Mouse (Mus musculus) MEL (cell line): ENCODE results near the gene Klc1. TPM values are rescaled to one million over a fixed set of nuclear protein-coding genes. Genes with fewer than 3 reads are reported as not detected.

ENCODE experiments used
- DNase-seq: peaks from one replicate; pipeline ENCODE4 v3.0.0; 2011; ENCODE audit warnings: low read depth, low spot score
- H3K27ac ChIP-seq: 2 replicates; pipeline ENCODE4 v1.5.1; 2012; ENCODE audit warnings: low read depth, mild to moderate bottlenecking, control low read depth, low read length, moderate library complexity; ENCODE audit not compliant: control insufficient read depth
- H3K27me3 ChIP-seq, 2 experiments: fragments of 150-350 bp in 1 of 2; sonication (generic) in 1 of 2; 2 replicates each; pipeline ENCODE4 v1.6.1; 2012; ENCODE audit warnings: low read length in 2 of 2, mild to moderate bottlenecking in 2 of 2, improper control_type of control experiment in 1 of 2, moderate library complexity in 1 of 2; ENCODE audit not compliant: insufficient read depth in 2 of 2, control insufficient read depth in 1 of 2
- H3K36me3 ChIP-seq, 2 experiments: 2 replicates each; pipeline ENCODE4 v1.6.1; 2012 to 2014; ENCODE audit warnings: low read length in 2 of 2, improper control_type of control experiment in 1 of 2, inconsistent platforms in 1 of 2, mild to moderate bottlenecking in 1 of 2; ENCODE audit not compliant: insufficient read depth in 2 of 2, control insufficient read depth in 1 of 2
- H3K4me1 ChIP-seq, 2 experiments: fragments of 150-350 bp in 1 of 2; sonication (generic) in 1 of 2; 2 replicates each; pipeline ENCODE4 v1.6.1; 2012; ENCODE audit warnings: low read length in 2 of 2, improper control_type of control experiment in 1 of 2, mild to moderate bottlenecking in 1 of 2; ENCODE audit not compliant: insufficient read depth in 2 of 2, control insufficient read depth in 1 of 2
- H3K4me3 ChIP-seq, 2 experiments: fragments of 150-350 bp in 1 of 2; sonication (generic) in 1 of 2; 2 replicates each; pipeline ENCODE4 v1.5.1; 2012; ENCODE audit warnings: low read depth in 2 of 2, low read length in 2 of 2, mild to moderate bottlenecking in 2 of 2, moderate library complexity in 2 of 2, control low read depth in 1 of 2, improper control_type of control experiment in 1 of 2; ENCODE audit not compliant: control insufficient read depth in 1 of 2, insufficient read depth in 1 of 2
- H3K79me2 ChIP-seq: 2 replicates; pipeline ENCODE4 v1.6.1; 2012; ENCODE audit warnings: mild to moderate bottlenecking, low read length, moderate library complexity; ENCODE audit not compliant: control insufficient read depth, poor library complexity, insufficient read depth
- H3K9ac ChIP-seq: 2 replicates; pipeline ENCODE4 v1.6.1; 2012; ENCODE audit warnings: low read depth, mild to moderate bottlenecking, control low read depth, low read length, moderate library complexity; ENCODE audit not compliant: control insufficient read depth, poor library complexity, severe bottlenecking
- H3K9me3 ChIP-seq: fragments of 150-350 bp; sonication (generic); replicated peaks from 2 replicates; pipeline ENCODE4 v1.6.1; 2012; ENCODE audit warnings: mild to moderate bottlenecking, low read length, improper control_type of control experiment, moderate library complexity; ENCODE audit not compliant: insufficient read depth
- BHLHE40 ChIP-seq: IDR thresholded peaks from 2 replicates; pipeline ENCODE4 v1.6.1; 2012; ENCODE audit warnings: low read depth, mild to moderate bottlenecking, inconsistent platforms, low read length, improper control_type of control experiment, borderline replicate concordance
- CHD1 ChIP-seq: IDR thresholded peaks from 2 replicates; pipeline ENCODE4 v1.6.1; 2012; ENCODE audit warnings: low read depth, mild to moderate bottlenecking, inconsistent platforms, low read length, improper control_type of control experiment
- CHD2 ChIP-seq: IDR thresholded peaks from 2 replicates; pipeline ENCODE4 v1.6.1; 2011; ENCODE audit warnings: low read length, improper control_type of control experiment
- E2F4 ChIP-seq: IDR thresholded peaks from 2 replicates; pipeline ENCODE4 v1.6.1; 2011; ENCODE audit warnings: low read depth, low read length, improper control_type of control experiment, borderline replicate concordance
- EP300 ChIP-seq, 2 experiments: IDR thresholded peaks; 2 replicates each; pipeline ENCODE4 v1.6.1; 2011; ENCODE audit warnings: improper control_type of control experiment in 2 of 2, low read length in 2 of 2, low read depth in 1 of 2, mild to moderate bottlenecking in 1 of 2
- ETS1 ChIP-seq: IDR thresholded peaks from 2 replicates; pipeline ENCODE4 v1.6.1; 2012; ENCODE audit warnings: low read depth, mild to moderate bottlenecking, inconsistent platforms, low read length, improper control_type of control experiment, moderate library complexity
- GABPA ChIP-seq: IDR thresholded peaks from 2 replicates; pipeline ENCODE4 v1.6.1; 2012; ENCODE audit warnings: low read depth, mild to moderate bottlenecking, inconsistent platforms, low read length, improper control_type of control experiment, moderate library complexity
- GATA1 ChIP-seq: IDR thresholded peaks from 2 replicates; pipeline ENCODE4 v1.6.1; 2011; ENCODE audit warnings: low read depth, low read length, improper control_type of control experiment
- JUND ChIP-seq: IDR thresholded peaks from 2 replicates; pipeline ENCODE4 v1.6.1; 2011; ENCODE audit warnings: low read depth, mild to moderate bottlenecking, improper control_type of control experiment, low read length
- KAT2A ChIP-seq: conservative IDR thresholded peaks from 2 replicates; pipeline ENCODE4 v1.6.1; 2012; ENCODE audit warnings: low read depth, low read length, improper control_type of control experiment, inconsistent platforms
- MAFK ChIP-seq: IDR thresholded peaks from 2 replicates; pipeline ENCODE4 v1.6.1; 2011; ENCODE audit warnings: low read depth, mild to moderate bottlenecking, low read length, improper control_type of control experiment, borderline replicate concordance
- MAX ChIP-seq: IDR thresholded peaks from 2 replicates; pipeline ENCODE4 v1.6.1; 2011; ENCODE audit warnings: low read length, improper control_type of control experiment
- MAZ ChIP-seq: IDR thresholded peaks from 2 replicates; pipeline ENCODE4 v1.6.1; 2012; ENCODE audit warnings: low read depth, mild to moderate bottlenecking, inconsistent platforms, low read length, improper control_type of control experiment
- MEF2A ChIP-seq: IDR thresholded peaks from 2 replicates; pipeline ENCODE4 v1.6.1; 2014; ENCODE audit warnings: low read depth, mild to moderate bottlenecking, inconsistent platforms, low read length, improper control_type of control experiment; ENCODE audit not compliant: poor library complexity, insufficient replicate concordance, severe bottlenecking; ENCODE audit errors: extremely low read depth
- MXI1 ChIP-seq: IDR thresholded peaks from 2 replicates; pipeline ENCODE4 v1.6.1; 2011; ENCODE audit warnings: mild to moderate bottlenecking, low read depth, low read length, improper control_type of control experiment
- MYB ChIP-seq: IDR thresholded peaks from 2 replicates; pipeline ENCODE4 v1.6.1; 2011; ENCODE audit warnings: mild to moderate bottlenecking, low read depth, low read length, improper control_type of control experiment
- NRF1 ChIP-seq: IDR thresholded peaks from 2 replicates; pipeline ENCODE4 v1.6.1; 2014; ENCODE audit warnings: low read depth, mild to moderate bottlenecking, inconsistent platforms, low read length, improper control_type of control experiment, moderate library complexity; ENCODE audit not compliant: poor library complexity, insufficient read depth, severe bottlenecking
- POLR2A ChIP-seq, 2 experiments: IDR thresholded peaks; 2 replicates each; pipeline ENCODE4 v1.6.1; 2011 to 2012; ENCODE audit warnings: low read length in 2 of 2, mild to moderate bottlenecking in 2 of 2, control low read depth in 1 of 2, improper control_type of control experiment in 1 of 2, low read depth in 1 of 2, moderate library complexity in 1 of 2; ENCODE audit not compliant: control insufficient read depth in 1 of 2, insufficient read depth in 1 of 2, poor library complexity in 1 of 2
- POLR2AphosphoS2 ChIP-seq: IDR thresholded peaks from 2 replicates; pipeline ENCODE4 v1.6.1; 2011; ENCODE audit warnings: low read length, improper control_type of control experiment
- POLR2AphosphoS5 ChIP-seq: IDR thresholded peaks from 2 replicates; pipeline ENCODE4 v1.6.1; 2012; ENCODE audit warnings: low read depth, borderline replicate concordance, mild to moderate bottlenecking, inconsistent platforms, low read length, moderate library complexity, mixed read lengths
- RCOR1 ChIP-seq: IDR thresholded peaks from 2 replicates; pipeline ENCODE4 v1.6.1; 2012; ENCODE audit warnings: low read depth, mild to moderate bottlenecking, inconsistent platforms, low read length, improper control_type of control experiment
- SIN3A ChIP-seq: IDR thresholded peaks from 2 replicates; pipeline ENCODE4 v1.6.1; 2012; ENCODE audit warnings: low read length, improper control_type of control experiment, inconsistent platforms
- SMC3 ChIP-seq: IDR thresholded peaks from 2 replicates; pipeline ENCODE4 v1.6.1; 2011; ENCODE audit warnings: low read depth, low read length, improper control_type of control experiment
- TAL1 ChIP-seq: IDR thresholded peaks from 2 replicates; pipeline ENCODE4 v1.6.1; 2012; ENCODE audit warnings: mild to moderate bottlenecking, inconsistent platforms, low read length, moderate library complexity, mixed read lengths
- TBP ChIP-seq: IDR thresholded peaks from 2 replicates; pipeline ENCODE4 v1.8.0; 2011; ENCODE audit warnings: low read depth, low read length, improper control_type of control experiment
- TCF12 ChIP-seq: IDR thresholded peaks from 2 replicates; pipeline ENCODE4 v1.6.1; 2014; ENCODE audit warnings: low read depth, mild to moderate bottlenecking, inconsistent platforms, low read length, improper control_type of control experiment, moderate library complexity
- UBTF ChIP-seq: IDR thresholded peaks from 2 replicates; pipeline ENCODE4 v1.6.1; 2012; ENCODE audit warnings: low read depth, mild to moderate bottlenecking, inconsistent platforms, low read length, improper control_type of control experiment, moderate library complexity, borderline replicate concordance; ENCODE audit not compliant: insufficient read depth
- ZC3H11A ChIP-seq: IDR thresholded peaks from 2 replicates; pipeline ENCODE4 v1.6.1; 2012; ENCODE audit warnings: low read depth, mild to moderate bottlenecking, inconsistent platforms, low read length, improper control_type of control experiment
- ZMIZ1 ChIP-seq: IDR thresholded peaks from 2 replicates; pipeline ENCODE4 v1.6.1; 2012; ENCODE audit warnings: low read depth, mild to moderate bottlenecking, inconsistent platforms, low read length, improper control_type of control experiment, moderate library complexity
- ZNF384 ChIP-seq: IDR thresholded peaks from 2 replicates; pipeline ENCODE4 v1.6.1; 2012; ENCODE audit warnings: low read depth, mild to moderate bottlenecking, inconsistent platforms, low read length, improper control_type of control experiment
- polyA plus RNA-seq, 2 experiments: library from polyadenylated mRNA; stranded (reverse) in 1 of 2; unstranded in 1 of 2; fragments of >175 nt in 1 of 2; fragments of >200 nt in 1 of 2; gene quantifications; 2 replicates each; pipeline versions ENCODE4 v1.2.1 to v1.2.4; 2012; ENCODE audit warnings: low replicate concordance in 2 of 2, low read depth in 1 of 2; ENCODE audit not compliant: insufficient read length in 2 of 2, insufficient read depth in 1 of 2, missing spikeins in 1 of 2
- total RNA-seq: library from RNA; depleted of rRNA; stranded (reverse); fragments of 300-350 nt; gene quantifications from 2 replicates; pipeline ENCODE4 v1.2.3, GENCODE M21; 2012

Klc1 gene
- total and polyA plus RNA-seq, 3 experiments: 30.7 to 60.4 TPM; not detected in 1

DNA sequence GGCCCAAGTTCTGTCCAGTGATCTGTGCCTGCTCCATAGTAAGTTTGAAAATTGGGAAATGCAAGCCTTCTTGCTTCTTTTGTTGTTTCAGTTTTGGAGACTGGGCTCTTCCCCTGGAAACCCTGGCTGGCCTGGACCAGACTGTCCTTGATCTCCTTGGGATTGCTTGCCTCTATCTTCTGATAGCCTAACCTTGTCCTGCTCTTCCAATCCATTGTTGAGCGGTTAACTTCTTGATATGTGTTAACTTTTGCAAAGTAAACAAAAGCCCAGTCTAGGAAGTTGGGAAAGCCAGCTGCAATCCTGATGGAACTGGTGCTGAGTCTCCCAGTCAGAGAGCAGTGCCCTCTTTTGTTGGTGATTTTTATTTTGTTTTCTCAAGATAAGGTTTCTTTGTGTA lies 30.7 kb upstream of the Klc1 start:
- Histone ChIP-seq H3K9ac (no peak overlapping the region), H3K9me3 (no peaks in the 10 kb centered on the region), H3K27me3 (no peaks in the 10 kb centered on the region), H3K79me2 (no peaks in the 10 kb centered on the region), H3K4me1 (no peaks in the 10 kb centered on the region), H3K4me3 (no peak overlapping the region), H3K36me3 (peaks cover 0 to 3% of the 10 kb centered on the region in 2 experiments; a peak in 2 of 4 replicates), H3K27ac (no peak overlapping the region)
- no peak for TF ChIP-seq TCF12
- TF ChIP-seq E2F4: no peak
- DNase-seq: no peak

DNA sequence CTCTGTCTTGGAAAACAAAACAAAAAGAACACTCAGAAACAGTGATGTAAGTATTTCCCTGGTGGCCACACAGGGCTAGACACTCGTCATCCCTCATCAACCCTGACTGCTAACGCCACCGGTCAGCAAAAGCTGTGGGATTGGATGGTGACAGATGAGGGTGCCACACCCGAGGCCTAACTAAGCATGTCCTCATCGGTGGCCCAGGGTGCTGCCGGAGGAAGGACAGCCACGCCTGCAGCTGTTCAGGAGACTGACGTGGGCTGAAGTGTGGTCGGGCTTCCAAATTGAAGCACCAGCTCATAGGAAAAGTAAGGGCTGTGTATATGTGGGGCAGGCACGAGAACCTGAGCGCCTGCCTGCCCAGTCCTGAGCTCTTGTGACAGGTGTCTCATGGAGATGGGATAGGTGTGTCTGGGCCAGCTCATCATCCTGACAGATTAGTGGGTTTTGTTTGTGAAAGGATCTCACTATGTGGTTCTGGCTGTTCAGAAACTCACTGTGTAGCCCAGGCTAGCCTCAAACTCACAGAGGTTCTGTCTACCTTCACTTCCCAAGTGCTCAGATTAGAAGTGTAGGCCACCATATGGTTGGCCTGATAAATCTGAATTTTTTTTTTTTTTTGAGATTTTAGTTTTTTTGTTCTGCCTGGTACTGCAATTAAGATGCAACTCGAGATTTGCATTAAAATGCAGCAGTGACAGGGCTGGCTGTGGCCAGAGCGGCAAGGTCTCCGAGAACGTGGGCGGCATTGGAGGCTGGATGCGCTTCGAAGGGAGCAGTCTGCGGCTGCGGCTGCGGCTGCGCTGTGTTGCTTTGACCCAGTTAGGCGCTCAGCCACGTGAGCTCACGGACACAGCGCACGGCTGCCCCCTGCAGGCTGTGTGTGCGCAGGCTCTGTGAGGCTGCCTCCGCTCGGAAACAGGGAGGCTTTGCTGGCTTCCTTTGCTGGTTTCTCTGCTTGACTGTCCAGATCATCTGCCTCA lies 26.5 kb upstream of the Klc1 start:
- Histone ChIP-seq H3K4me1 (no peaks in the 10 kb centered on the region), H3K9me3 (no peaks in the 10 kb centered on the region), H3K27me3 (no peaks in the 10 kb centered on the region), H3K36me3 (peaks cover 0 to 3% of the 10 kb centered on the region in 2 experiments; a peak in 2 of 4 replicates), H3K79me2 (no peaks in the 10 kb centered on the region), H3K4me3 (no peak overlapping the region), H3K27ac (peak overlapping the region; percentile 28; the same call in 1 of the 2 replicates), H3K9ac (peak overlapping the region; percentile 36)
- DNase-seq: peak; percentile 92
- TF ChIP-seq RCOR1: no peak; the same call in 1 of the 2 replicates
- no peak for TF ChIP-seq JUND
- TF ChIP-seq UBTF: no peak
- TF ChIP-seq SMC3: peak; percentile 61
- TF ChIP-seq MAX: peak; percentile 85
- peak; percentile 80 for TF ChIP-seq NRF1
- no peak for TF ChIP-seq MAFK
- TF ChIP-seq EP300 (IDR thresholded peaks at IDR 0.05; ENCODE audit: low read depth in 1 of 2, low read length in 2 of 2): no peak
- no peak for TF ChIP-seq MYB
- no peak for TF ChIP-seq GABPA
- TF ChIP-seq SIN3A: peak; percentile 67
- no peak; the same call in 1 of the 2 replicates for TF ChIP-seq ETS1
- no peak for TF ChIP-seq CHD1
- TF ChIP-seq MAZ: no peak
- no peak for TF ChIP-seq GATA1
- TF ChIP-seq ZC3H11A: peak; percentile 40; the same call in 1 of the 2 replicates
- TF ChIP-seq CHD2: no peak
- peak; percentile 92 for TF ChIP-seq BHLHE40
- TF ChIP-seq ZNF384: peak; percentile 64
- TF ChIP-seq ZMIZ1: no peak
- no peak for TF ChIP-seq TCF12
- TF ChIP-seq POLR2AphosphoS2: no peak
- TF ChIP-seq POLR2A (IDR thresholded peaks at IDR 0.05; ENCODE audit: control insufficient read depth in 1 of 2, insufficient read depth in 1 of 2, low read depth in 1 of 2, low read length in 2 of 2, poor library complexity in 1 of 2): no peak
- no peak for TF ChIP-seq MEF2A
- TF ChIP-seq TBP: no peak
- no peak for TF ChIP-seq TAL1
- TF ChIP-seq MXI1: peak; percentile 88
- TF ChIP-seq KAT2A: no peak
- TF ChIP-seq POLR2AphosphoS5: no peak
